Mouse (Mus musculus): ENCODE data around the gene Zgpat. TPM values are rescaled to one million over a fixed set of nuclear protein-coding genes. Genes with fewer than 3 reads are reported as not detected.

Gene Zgpat
- polyA plus RNA-seq, 2 experiments, result 37.3 to 57.4 TPM

- 60% methylated on average over 2 of the region's 2 CpGs for WGBS
- H3K4me3 ChIP-seq (replicated peaks; ENCODE audit: low read length), result no peak overlapping the region
- no peaks in the 10 kb centered on the region for H3K27me3 ChIP-seq (ENCODE audit: control insufficient read depth, insufficient read depth, low read length)
- no peak for DNase-seq (ENCODE audit: low spot score)
- no peaks in the 10 kb centered on the region for H3K4me1 ChIP-seq (ENCODE audit: control insufficient read depth, insufficient read depth, low read length)
- H3K9me3 ChIP-seq (ENCODE audit: control insufficient read depth, low read length), result no peaks in the 10 kb centered on the region
- H3K27ac ChIP-seq (replicated peaks; ENCODE audit: low read depth, low read length), result no peak overlapping the region
- no peak overlapping the region for H3K9ac ChIP-seq (ENCODE audit: low read depth, low read length, severe bottlenecking)
- no peak for TF ChIP-seq POLR2A (IDR thresholded peaks at IDR 0.05; ENCODE audit: borderline replicate concordance, extremely low read depth, insufficient read depth, insufficient read length)
- ATAC-seq (ENCODE audit: low FRiP score, low read depth), result no peak
- H3K36me3 ChIP-seq (ENCODE audit: control insufficient read depth, insufficient read depth, low read length), result peaks cover 13% of the 10 kb centered on the region
- no peak overlapping the region for H3K4me2 ChIP-seq (replicated peaks; ENCODE audit: low read depth, low read length, severe bottlenecking)
Observed at GRCm38 (mm10) chr2:181391541-181391940, 26.8 kb downstream of the Zgpat start.

- no peaks in the 10 kb centered on the region for H3K9me3 ChIP-seq (ENCODE audit: control insufficient read depth, low read length)
- H3K27ac ChIP-seq (replicated peaks; ENCODE audit: low read depth, low read length), result no peak overlapping the region
- no peak overlapping the region for H3K4me3 ChIP-seq (replicated peaks; ENCODE audit: low read length)
- H3K4me1 ChIP-seq (ENCODE audit: control insufficient read depth, insufficient read depth, low read length), result no peaks in the 10 kb centered on the region
- H3K27me3 ChIP-seq (ENCODE audit: control insufficient read depth, insufficient read depth, low read length), result no peaks in the 10 kb centered on the region
- H3K36me3 ChIP-seq (ENCODE audit: control insufficient read depth, insufficient read depth, low read length), result peaks cover 4% of the 10 kb centered on the region; the same call in 1 of the 2 replicates
- DNase-seq (ENCODE audit: low spot score), result peak; percentile 93
- ATAC-seq (ENCODE audit: low FRiP score, low read depth), result peak; percentile 81
- no peak overlapping the region for H3K4me2 ChIP-seq (replicated peaks; ENCODE audit: low read depth, low read length, severe bottlenecking)
- H3K9ac ChIP-seq (ENCODE audit: low read depth, low read length, severe bottlenecking), result no peak overlapping the region
- WGBS, result 29% methylated on average over 4 of the region's 4 CpGs
- no peak for TF ChIP-seq POLR2A (IDR thresholded peaks at IDR 0.05; ENCODE audit: borderline replicate concordance, extremely low read depth, insufficient read depth, insufficient read length)
Observed at GRCm38 (mm10) chr2:181392600-181393213, 28.0 kb downstream of the Zgpat start.

GRCm38 (mm10) chr2:181394086-181394485 is 29.4 kb downstream of the Zgpat start:
- peak overlapping the region; percentile 1; the same call in 1 of the 2 replicates for H3K9ac ChIP-seq (ENCODE audit: low read depth, low read length, severe bottlenecking)
- no peaks in the 10 kb centered on the region for H3K27me3 ChIP-seq (ENCODE audit: control insufficient read depth, insufficient read depth, low read length)
- no peak for TF ChIP-seq POLR2A (IDR thresholded peaks at IDR 0.05; ENCODE audit: borderline replicate concordance, extremely low read depth, insufficient read depth, insufficient read length)
- no peak for ATAC-seq (ENCODE audit: low FRiP score, low read depth)
- H3K4me3 ChIP-seq (replicated peaks; ENCODE audit: low read length), result no peak overlapping the region
- no peaks in the 10 kb centered on the region for H3K9me3 ChIP-seq (ENCODE audit: control insufficient read depth, low read length)
- no peaks in the 10 kb centered on the region for H3K4me1 ChIP-seq (ENCODE audit: control insufficient read depth, insufficient read depth, low read length)
- H3K36me3 ChIP-seq (ENCODE audit: control insufficient read depth, insufficient read depth, low read length), result 0 out of 2 replicates have a peak, but pooled peaks cover 3% of the 10 kb centered on the region
- no peak for DNase-seq (ENCODE audit: low spot score)
- H3K27ac ChIP-seq (replicated peaks; ENCODE audit: low read depth, low read length), result no peak overlapping the region
- WGBS, result 99% methylated on average over 3 of the region's 3 CpGs
- no peak overlapping the region for H3K4me2 ChIP-seq (replicated peaks; ENCODE audit: low read depth, low read length, severe bottlenecking)

GRCm38 (mm10) chr2:181397207-181397761 is 32.6 kb downstream of the Zgpat start:
- no peak for DNase-seq (ENCODE audit: low spot score)

GRCm38 (mm10) chr2:181401497-181401896 is 36.8 kb downstream of the Zgpat start:
- Histone ChIP-seq H3K27ac (replicated peaks; ENCODE audit: low read depth, low read length) (no peak overlapping the region), H3K9me3 (ENCODE audit: control insufficient read depth, low read length) (no peaks in the 10 kb centered on the region), H3K27me3 (ENCODE audit: control insufficient read depth, insufficient read depth, low read length) (no peaks in the 10 kb centered on the region), H3K4me2 (replicated peaks; ENCODE audit: low read depth, low read length, severe bottlenecking) (no peak overlapping the region), H3K9ac (ENCODE audit: low read depth, low read length, severe bottlenecking) (no peak overlapping the region), H3K4me3 (replicated peaks; ENCODE audit: low read length) (no peak overlapping the region), H3K4me1 (ENCODE audit: control insufficient read depth, insufficient read depth, low read length) (no peaks in the 10 kb centered on the region), H3K36me3 (ENCODE audit: control insufficient read depth, insufficient read depth, low read length) (no peaks in the 10 kb centered on the region)
- 19% methylated on average over 1 of the region's 1 CpGs for WGBS
- TF ChIP-seq POLR2A (IDR thresholded peaks at IDR 0.05; ENCODE audit: borderline replicate concordance, extremely low read depth, insufficient read depth, insufficient read length), result no peak
- DNase-seq (ENCODE audit: low spot score), result no peak
- ATAC-seq (ENCODE audit: low FRiP score, low read depth), result no peak

More at GRCm38 (mm10) chr2:181397207-181397761, 32.6 kb downstream of the Zgpat start:
- Histone ChIP-seq H3K36me3 (ENCODE audit: control insufficient read depth, insufficient read depth, low read length) (no peaks in the 10 kb centered on the region), H3K4me2 (replicated peaks; ENCODE audit: low read depth, low read length, severe bottlenecking) (no peak overlapping the region), H3K4me1 (ENCODE audit: control insufficient read depth, insufficient read depth, low read length) (no peaks in the 10 kb centered on the region), H3K27ac (replicated peaks; ENCODE audit: low read depth, low read length) (no peak overlapping the region), H3K4me3 (replicated peaks; ENCODE audit: low read length) (no peak overlapping the region), H3K9ac (ENCODE audit: low read depth, low read length, severe bottlenecking) (no peak overlapping the region), H3K9me3 (ENCODE audit: control insufficient read depth, low read length) (no peaks in the 10 kb centered on the region), H3K27me3 (ENCODE audit: control insufficient read depth, insufficient read depth, low read length) (no peaks in the 10 kb centered on the region)
- ATAC-seq (ENCODE audit: low FRiP score, low read depth), result no peak
- TF ChIP-seq POLR2A (IDR thresholded peaks at IDR 0.05; ENCODE audit: borderline replicate concordance, extremely low read depth, insufficient read depth, insufficient read length), result no peak
- WGBS, result 72% methylated on average over 5 of the region's 5 CpGs

All from limb, embryonic 14.5 days (tissue).